Mouse (Mus musculus): ENCODE data around the gene Bola3.
"Not testable (repeated sequence)": the region's sequence is repeated elsewhere in the genome, so short reads cannot be mapped to it uniquely, and the experiment has no call there.

The Bola3 gene

GRCm38 (mm10) chr6:83348873-83349272 lies at the start of gene Bola3:
TSS of gene Bola3 (plus strand) at chr6:83349147.
- no peak for DNase-seq (ENCODE audit: low spot score in 2 of 2)

- no peak for DNase-seq (ENCODE audit: low spot score in 2 of 2)
Observed at GRCm38 (mm10) chr6:83300447-83301229, 48.3 kb upstream of the Bola3 start.

- no peak for DNase-seq (ENCODE audit: low spot score in 2 of 2)
Observed at GRCm38 (mm10) chr6:83301294-83301693, 47.7 kb upstream of the Bola3 start.

- DNase-seq (ENCODE audit: low spot score in 2 of 2), result no peak
Observed at GRCm38 (mm10) chr6:83302264-83302663, 46.7 kb upstream of the Bola3 start.

GRCm38 (mm10) chr6:83309017-83309416 lies 39.9 kb upstream of the Bola3 start:
- DNase-seq (ENCODE audit: low spot score in 2 of 2), result no peak

- DNase-seq (ENCODE audit: low spot score in 2 of 2), result no peak
Observed at GRCm38 (mm10) chr6:83311206-83311605, 37.7 kb upstream of the Bola3 start.

GRCm38 (mm10) chr6:83312021-83312420 lies 36.9 kb upstream of the Bola3 start:
- DNase-seq (ENCODE audit: low spot score in 2 of 2), result no peak

- no peak for DNase-seq (ENCODE audit: low spot score in 2 of 2)
Observed at GRCm38 (mm10) chr6:83312514-83312913, 36.4 kb upstream of the Bola3 start.

- DNase-seq (ENCODE audit: low spot score in 2 of 2), result no peak
Observed at GRCm38 (mm10) chr6:83315293-83315692, 33.7 kb upstream of the Bola3 start.

- peak in 1 of 2 experiments; percentile 8 for DNase-seq (ENCODE audit: low spot score in 2 of 2)
Observed at GRCm38 (mm10) chr6:83316022-83316421, 32.9 kb upstream of the Bola3 start.

- DNase-seq (ENCODE audit: low spot score in 2 of 2), result peak; percentile 87 to 93
Observed at GRCm38 (mm10) chr6:83317108-83317741, 31.7 kb upstream of the Bola3 start.

GRCm38 (mm10) chr6:83321927-83322326 lies 27.0 kb upstream of the Bola3 start:
- no peak for DNase-seq (ENCODE audit: low spot score in 2 of 2)

- no peak for DNase-seq (ENCODE audit: low spot score in 2 of 2)
Observed at GRCm38 (mm10) chr6:83322794-83323193, 26.2 kb upstream of the Bola3 start.

GRCm38 (mm10) chr6:83323652-83324419 lies 25.1 kb upstream of the Bola3 start:
- no peak for DNase-seq (ENCODE audit: low spot score in 2 of 2)

GRCm38 (mm10) chr6:83325525-83326393 lies 23.2 kb upstream of the Bola3 start, which contains the start of the genes Mthfd2 and Mob1a:
TSS of gene Mthfd2 (minus strand) at chr6:83325908.
TSS of gene Mob1a (plus strand) at chr6:83326016.
- DNase-seq (ENCODE audit: low spot score in 2 of 2), result peak; percentile 90 to 93

- no peak for DNase-seq (ENCODE audit: low spot score in 2 of 2)
Observed at GRCm38 (mm10) chr6:83326394-83326736, 22.6 kb upstream of the Bola3 start.

- DNase-seq (ENCODE audit: low spot score in 2 of 2), result no peak
Observed at GRCm38 (mm10) chr6:83326761-83327160, 22.2 kb upstream of the Bola3 start.

- no peak for DNase-seq (ENCODE audit: low spot score in 2 of 2)
Observed at GRCm38 (mm10) chr6:83327591-83328190, 21.3 kb upstream of the Bola3 start.

GRCm38 (mm10) chr6:83341387-83341786 lies 7.6 kb upstream of the Bola3 start:
- DNase-seq (ENCODE audit: low spot score in 2 of 2), result no peak

- DNase-seq (ENCODE audit: low spot score in 2 of 2), result no peak
Observed at GRCm38 (mm10) chr6:83342957-83343356, 6.0 kb upstream of the Bola3 start.

GRCm38 (mm10) chr6:83345285-83345684 lies 3.7 kb upstream of the Bola3 start:
- not testable (repeated sequence) for DNase-seq (ENCODE audit: low spot score in 2 of 2)

All from right cerebral cortex, postnatal 36 days (tissue).